Mouse (Mus musculus): ENCODE data around the gene Chtop.

DNA sequence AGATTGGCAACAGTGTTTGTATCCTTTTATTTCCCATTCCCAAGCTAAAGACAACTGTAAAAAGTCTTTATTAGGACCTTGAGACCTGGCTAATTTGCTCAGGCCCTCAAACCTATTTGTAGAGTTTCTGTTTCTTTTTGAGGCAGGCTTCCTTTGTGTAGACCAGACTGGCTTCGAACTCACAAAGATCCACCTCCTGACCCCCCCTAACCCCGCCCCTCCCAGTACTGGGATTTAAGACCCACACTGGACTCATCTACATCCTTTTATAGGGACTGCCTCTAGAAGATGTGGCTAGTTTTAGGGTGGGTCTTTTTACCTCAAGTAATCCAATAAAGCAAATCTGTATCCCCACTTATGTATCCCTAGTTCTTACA, 437 bp upstream of the Chtop start:
- TF ChIP-seq CTCF (IDR thresholded peaks at IDR 0.05; ENCODE audit: low read depth, low read length) (no peak), POLR2A (IDR thresholded peaks at IDR 0.05; ENCODE audit: extremely low read depth, insufficient read depth, low read length) (no peak)

Measured in liver, adult 2 months (tissue).